Mouse (Mus musculus): Measurements from ENCODE around the gene Krtap24-1.

Krtap24-1 gene

GRCm38 (mm10) chr16:88611922-88612321 lies at the start of gene Krtap24-1:
Gene Krtap24-1 (minus strand): TSS chr16:88612279.
- no peak for DNase-seq

- no peak for DNase-seq
Observed at GRCm38 (mm10) chr16:88657426-88657825, 45.3 kb upstream of the Krtap24-1 start.

GRCm38 (mm10) chr16:88651952-88652351 lies 39.9 kb upstream of the Krtap24-1 start:
- no peak for DNase-seq

GRCm38 (mm10) chr16:88651082-88651481 lies 39.0 kb upstream of the Krtap24-1 start:
- no peak for DNase-seq

GRCm38 (mm10) chr16:88647358-88647846 lies 35.3 kb upstream of the Krtap24-1 start, which contains the start of gene Krtap26-1:
Gene Krtap26-1 (minus strand): TSS chr16:88647796.
- no peak for DNase-seq

GRCm38 (mm10) chr16:88646366-88647111 lies 34.5 kb upstream of the Krtap24-1 start:
- no peak for DNase-seq

GRCm38 (mm10) chr16:88640053-88640452 lies 28.0 kb upstream of the Krtap24-1 start:
- DNase-seq, result no peak

GRCm38 (mm10) chr16:88635142-88635541 lies 23.1 kb upstream of the Krtap24-1 start:
- no peak for DNase-seq

GRCm38 (mm10) chr16:88631474-88631873 lies 19.4 kb upstream of the Krtap24-1 start:
- no peak for DNase-seq

GRCm38 (mm10) chr16:88627566-88627965 lies 15.5 kb upstream of the Krtap24-1 start, which contains the start of gene 2310079G19Rik:
Gene 2310079G19Rik (minus strand): TSS chr16:88627666.
- no peak for DNase-seq

- no peak for DNase-seq
Observed at GRCm38 (mm10) chr16:88612712-88613111, 633 bp upstream of the Krtap24-1 start.

- no peak for DNase-seq
Observed at GRCm38 (mm10) chr16:88604570-88604969, 7.5 kb downstream of the Krtap24-1 start.

- DNase-seq, result no peak
Observed at GRCm38 (mm10) chr16:88602464-88602863, 9.6 kb downstream of the Krtap24-1 start.

- no peak for DNase-seq
Observed at GRCm38 (mm10) chr16:88600303-88600702, 11.8 kb downstream of the Krtap24-1 start.

GRCm38 (mm10) chr16:88599504-88600237 lies 12.4 kb downstream of the Krtap24-1 start:
- no peak for DNase-seq

GRCm38 (mm10) chr16:88592758-88593157 lies 19.3 kb downstream of the Krtap24-1 start:
- DNase-seq, result no peak

GRCm38 (mm10) chr16:88583338-88583737 lies 28.7 kb downstream of the Krtap24-1 start:
- DNase-seq, result no peak

- DNase-seq, result no peak
Observed at GRCm38 (mm10) chr16:88575885-88576679, 36.0 kb downstream of the Krtap24-1 start.

GRCm38 (mm10) chr16:88572904-88573404 lies 39.1 kb downstream of the Krtap24-1 start:
- no peak for DNase-seq

GRCm38 (mm10) chr16:88570136-88570535 lies 41.9 kb downstream of the Krtap24-1 start:
- DNase-seq, result no peak

- no peak for DNase-seq
Observed at GRCm38 (mm10) chr16:88569732-88570131, 42.3 kb downstream of the Krtap24-1 start.

GRCm38 (mm10) chr16:88569096-88569495 lies 43.0 kb downstream of the Krtap24-1 start:
- no peak for DNase-seq
